Mouse (Mus musculus): ENCODE data around the gene Zfp652. TPM values are rescaled to one million over a fixed set of nuclear protein-coding genes. Genes with fewer than 3 reads are reported as not detected.
"Not testable (repeated sequence)": the region's sequence is repeated elsewhere in the genome, so short reads cannot be mapped to it uniquely, and the experiment has no call there.

Zfp652 gene
- polyA plus RNA-seq, 1 experiment from 2014 or later = 14.8 TPM

DNA sequence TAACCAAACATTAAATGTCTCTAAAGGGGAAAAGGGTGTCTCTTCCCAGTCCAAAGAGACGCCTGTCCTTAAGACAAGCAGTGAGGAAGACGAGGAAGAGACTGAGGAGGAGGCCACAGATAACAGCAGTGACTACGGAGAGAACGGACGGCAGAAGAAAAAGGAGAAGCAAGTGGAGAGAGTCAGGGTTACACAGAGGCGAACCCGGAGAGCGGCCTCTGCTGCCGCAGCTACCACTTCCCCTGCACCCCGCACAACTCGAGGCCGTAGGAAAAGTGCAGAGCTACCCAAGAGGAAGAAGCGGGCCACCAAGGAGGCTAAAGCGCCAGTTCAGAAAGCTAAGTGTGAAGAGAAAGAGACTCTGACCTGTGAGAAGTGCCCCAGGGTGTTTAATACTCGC, 37.1 kb downstream of the Zfp652 start:
- WGBS = 90% methylated on average over 15 of the region's 15 CpGs
- ATAC-seq (replicated peaks; ENCODE audit: low FRiP score, low read depth) = no peak

DNA sequence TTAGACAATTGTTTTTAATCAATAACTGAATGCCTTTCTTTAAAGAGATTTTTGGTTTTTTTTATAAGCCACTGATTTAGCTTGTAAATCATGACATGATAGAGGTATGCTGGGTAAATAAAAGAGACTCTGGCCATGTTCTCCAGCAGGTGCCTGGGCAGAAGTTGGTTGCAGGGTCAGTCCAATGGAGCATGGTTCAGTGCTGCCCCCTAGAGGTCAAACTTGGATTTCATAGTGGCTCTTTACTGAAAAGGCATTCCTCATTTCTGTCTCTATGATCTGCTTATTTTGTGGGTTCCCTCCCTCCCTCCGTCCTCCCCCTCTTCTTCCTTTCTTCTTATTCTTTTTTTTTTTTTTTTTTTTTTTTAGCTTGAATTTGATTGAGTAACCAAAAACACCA, 38.5 kb downstream of the Zfp652 start:
- Histone ChIP-seq H3K4me2 (ENCODE audit: low read length) (no peak overlapping the region), H3K4me3 (replicated peaks; ENCODE audit: low read depth, low read length) (no peak overlapping the region), H3K9me3 (replicated peaks; ENCODE audit: low read length) (no peaks in the 10 kb centered on the region), H3K9ac (ENCODE audit: low read depth, low read length) (no peak overlapping the region), H3K27me3 (ENCODE audit: insufficient read depth, low read length) (no peaks in the 10 kb centered on the region), H3K4me1 (replicated peaks; ENCODE audit: insufficient read depth, low read length) (no peaks in the 10 kb centered on the region), H3K36me3 (ENCODE audit: insufficient read depth, low read length) (peaks cover 21% of the 10 kb centered on the region; the same call in 1 of the 2 replicates), H3K27ac (no peak overlapping the region)
- peak; percentile 97 for TF ChIP-seq CTCF (IDR thresholded peaks at IDR 0.05; ENCODE audit: low read depth)
- DNase-seq (ENCODE audit: low spot score) (peak; percentile 87), ATAC-seq (replicated peaks; ENCODE audit: low FRiP score, low read depth) (0 out of 2 replicates have a peak, but pooled peaks have one; percentile 33)
- WGBS = 8% methylated on average over 1 of the region's 1 CpGs

More for the DNA sequence above, 37.1 kb downstream of the Zfp652 start:
- no peak for TF ChIP-seq CTCF (IDR thresholded peaks at IDR 0.05; ENCODE audit: low read depth)
- Histone ChIP-seq H3K27ac (no peak overlapping the region), H3K4me3 (replicated peaks; ENCODE audit: low read depth, low read length) (no peak overlapping the region), H3K9ac (ENCODE audit: low read depth, low read length) (no peak overlapping the region), H3K4me1 (replicated peaks; ENCODE audit: insufficient read depth, low read length) (no peaks in the 10 kb centered on the region), H3K4me2 (ENCODE audit: low read length) (no peak overlapping the region), H3K36me3 (ENCODE audit: insufficient read depth, low read length) (peaks cover 21% of the 10 kb centered on the region; the same call in 1 of the 2 replicates), H3K9me3 (replicated peaks; ENCODE audit: low read length) (no peaks in the 10 kb centered on the region), H3K27me3 (ENCODE audit: insufficient read depth, low read length) (no peaks in the 10 kb centered on the region)
- DNase-seq (ENCODE audit: low spot score) = no peak

DNA sequence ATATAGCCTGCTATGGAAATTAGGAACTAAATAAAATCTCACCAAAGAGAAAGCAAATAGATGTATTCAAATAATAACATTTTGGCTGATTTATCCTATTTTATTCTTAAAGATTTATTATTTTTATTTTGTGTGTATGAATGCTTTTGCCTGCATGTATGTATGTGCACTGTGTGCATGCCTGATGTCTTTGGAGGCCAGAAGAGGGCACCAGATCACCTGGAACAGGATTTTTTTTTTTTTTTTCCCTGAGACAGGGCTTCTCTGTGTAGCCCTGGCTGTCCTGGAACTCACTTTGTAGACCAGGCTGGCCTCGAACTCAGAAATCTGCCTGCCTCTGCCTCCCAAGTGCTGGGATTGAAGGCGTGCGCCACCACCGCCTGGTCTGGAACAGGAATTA, 42.7 kb downstream of the Zfp652 start:
- H3K9me3 ChIP-seq (replicated peaks; ENCODE audit: low read length); ATAC-seq (replicated peaks; ENCODE audit: low FRiP score, low read depth); DNase-seq (ENCODE audit: low spot score); H3K4me1 ChIP-seq (replicated peaks; ENCODE audit: insufficient read depth, low read length); H3K4me2 ChIP-seq (ENCODE audit: low read length); H3K4me3 ChIP-seq (replicated peaks; ENCODE audit: low read depth, low read length); H3K27ac ChIP-seq; H3K9ac ChIP-seq (ENCODE audit: low read depth, low read length); H3K27me3 ChIP-seq (ENCODE audit: insufficient read depth, low read length): not testable (repeated sequence)
- TF ChIP-seq CTCF (IDR thresholded peaks at IDR 0.05; ENCODE audit: low read depth) = peak; percentile 26
- peaks cover 15% of the 10 kb centered on the region; the same call in 1 of the 2 replicates for H3K36me3 ChIP-seq (ENCODE audit: insufficient read depth, low read length)
- 85% methylated on average over 4 of the region's 4 CpGs for WGBS

DNA sequence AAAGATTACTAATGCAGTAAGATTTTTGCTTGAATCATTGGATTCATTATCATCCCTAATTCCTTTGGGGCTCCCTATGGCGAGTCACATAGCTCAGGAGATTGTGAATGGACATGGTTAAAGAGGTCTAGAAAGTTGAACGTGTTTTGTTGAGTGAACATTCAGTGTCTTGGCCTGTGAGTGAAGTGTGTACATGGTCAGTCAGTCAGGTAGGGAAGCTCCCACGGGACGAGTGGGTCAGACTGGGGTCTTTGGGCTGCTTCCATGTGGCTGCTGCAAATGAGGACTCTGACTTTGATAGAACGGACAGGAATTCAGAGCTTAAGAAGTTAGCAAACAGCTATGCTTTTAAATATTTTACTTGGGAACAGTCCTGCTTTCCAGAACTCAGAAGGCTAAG, 48.0 kb downstream of the Zfp652 start:
- no peak for ATAC-seq (replicated peaks; ENCODE audit: low FRiP score, low read depth)
- H3K27ac ChIP-seq = no peak overlapping the region
- WGBS = 77% methylated on average over 5 of the region's 5 CpGs

DNA sequence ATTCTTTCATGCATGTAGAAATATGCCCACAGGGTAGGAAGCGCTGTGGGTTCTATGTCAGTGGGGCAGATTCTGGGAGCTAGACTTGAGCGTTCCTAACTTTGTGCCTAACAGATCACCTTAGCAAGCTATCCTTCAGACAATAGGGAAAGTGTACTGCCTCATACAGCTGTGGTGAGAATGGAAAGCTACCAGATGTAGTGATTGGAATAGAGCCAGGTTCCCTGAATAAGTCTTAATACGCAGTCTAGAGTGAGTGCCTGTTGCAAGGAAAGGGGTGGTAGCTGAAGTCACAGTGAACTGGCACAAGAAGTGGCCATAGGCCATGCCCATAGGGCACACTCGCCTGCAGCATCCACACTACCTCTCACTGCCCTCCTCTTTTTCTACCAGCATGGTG, 50.5 kb downstream of the Zfp652 start:
- 0 out of 2 replicates have a peak, but pooled peaks cover 8% of the 10 kb centered on the region for H3K36me3 ChIP-seq (ENCODE audit: insufficient read depth, low read length)
- TF ChIP-seq CTCF (IDR thresholded peaks at IDR 0.05; ENCODE audit: low read depth) = no peak
- H3K4me1 ChIP-seq (replicated peaks; ENCODE audit: insufficient read depth, low read length) = no peaks in the 10 kb centered on the region
- H3K27me3 ChIP-seq (ENCODE audit: insufficient read depth, low read length) = no peaks in the 10 kb centered on the region
- H3K4me2 ChIP-seq (ENCODE audit: low read length) = no peak overlapping the region
- no peak overlapping the region for H3K4me3 ChIP-seq (replicated peaks; ENCODE audit: low read depth, low read length)
- H3K27ac ChIP-seq = no peak overlapping the region
- H3K9me3 ChIP-seq (replicated peaks; ENCODE audit: low read length) = no peaks in the 10 kb centered on the region
- DNase-seq (ENCODE audit: low spot score) (no peak), ATAC-seq (replicated peaks; ENCODE audit: low FRiP score, low read depth) (no peak)
- no peak overlapping the region for H3K9ac ChIP-seq (ENCODE audit: low read depth, low read length)
- WGBS = 68% methylated on average over 4 of the region's 4 CpGs

More for the DNA sequence above, 48.0 kb downstream of the Zfp652 start:
- no peak for TF ChIP-seq CTCF (IDR thresholded peaks at IDR 0.05; ENCODE audit: low read depth)
- Histone ChIP-seq H3K4me1 (replicated peaks; ENCODE audit: insufficient read depth, low read length) (no peaks in the 10 kb centered on the region), H3K4me2 (ENCODE audit: low read length) (no peak overlapping the region), H3K9ac (ENCODE audit: low read depth, low read length) (no peak overlapping the region), H3K27me3 (ENCODE audit: insufficient read depth, low read length) (no peaks in the 10 kb centered on the region), H3K9me3 (replicated peaks; ENCODE audit: low read length) (no peaks in the 10 kb centered on the region), H3K4me3 (replicated peaks; ENCODE audit: low read depth, low read length) (no peak overlapping the region), H3K36me3 (ENCODE audit: insufficient read depth, low read length) (0 out of 2 replicates have a peak, but pooled peaks cover 8% of the 10 kb centered on the region)
- no peak for DNase-seq (ENCODE audit: low spot score)

DNA sequence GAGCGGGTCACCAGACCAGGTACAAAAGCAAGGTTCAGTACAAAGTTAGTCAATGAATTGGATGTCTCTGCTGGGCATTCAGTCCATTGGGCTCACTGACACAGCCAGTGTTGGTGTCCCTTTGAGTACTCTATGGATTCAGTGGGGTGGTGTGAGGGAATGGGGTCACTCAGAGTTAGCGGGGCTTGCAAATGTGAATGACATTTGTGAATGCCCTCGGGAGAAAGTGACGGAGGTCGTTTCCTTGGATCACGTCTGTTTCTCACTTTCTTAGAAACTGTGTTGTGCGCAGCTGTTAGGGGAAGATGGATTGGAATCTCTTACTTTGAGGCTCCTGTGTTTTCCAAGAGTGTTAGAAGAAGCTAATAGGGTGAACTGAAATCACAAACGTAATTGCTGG, 52.3 kb downstream of the Zfp652 start:
- DNase-seq (ENCODE audit: low spot score) (no peak), ATAC-seq (replicated peaks; ENCODE audit: low FRiP score, low read depth) (no peak)
- Histone ChIP-seq H3K4me3 (replicated peaks; ENCODE audit: low read depth, low read length) (no peak overlapping the region), H3K9me3 (replicated peaks; ENCODE audit: low read length) (no peaks in the 10 kb centered on the region), H3K36me3 (ENCODE audit: insufficient read depth, low read length) (peaks cover 16% of the 10 kb centered on the region; the same call in 1 of the 2 replicates), H3K27me3 (ENCODE audit: insufficient read depth, low read length) (no peaks in the 10 kb centered on the region), H3K4me2 (ENCODE audit: low read length) (no peak overlapping the region), H3K9ac (ENCODE audit: low read depth, low read length) (no peak overlapping the region), H3K27ac (no peak overlapping the region), H3K4me1 (replicated peaks; ENCODE audit: insufficient read depth, low read length) (no peaks in the 10 kb centered on the region)
- TF ChIP-seq CTCF (IDR thresholded peaks at IDR 0.05; ENCODE audit: low read depth) = no peak
- 66% methylated on average over 8 of the region's 8 CpGs for WGBS

DNA sequence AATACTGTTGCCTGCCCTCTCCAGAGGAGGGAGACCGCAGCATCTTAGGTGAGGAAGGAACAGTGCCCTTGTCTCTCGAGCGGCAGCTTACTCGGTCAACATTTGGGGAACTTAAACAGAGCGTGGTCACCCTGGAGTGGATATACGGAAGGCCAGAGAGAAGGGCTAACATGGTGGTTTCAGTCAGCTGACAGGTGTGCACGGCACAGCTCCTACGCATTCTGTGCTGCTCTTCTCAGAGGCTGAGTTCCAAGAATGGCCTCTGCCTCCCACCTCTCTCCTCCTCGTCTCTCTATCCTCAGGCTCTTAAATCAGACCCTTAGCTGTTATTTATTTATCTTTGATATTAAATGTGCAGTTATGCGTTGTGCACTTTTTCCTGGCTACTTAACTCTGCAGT, 52.9 kb downstream of the Zfp652 start:
- Histone ChIP-seq H3K27me3 (ENCODE audit: insufficient read depth, low read length) (no peaks in the 10 kb centered on the region), H3K36me3 (ENCODE audit: insufficient read depth, low read length) (peaks cover 18% of the 10 kb centered on the region; the same call in 1 of the 2 replicates), H3K9me3 (replicated peaks; ENCODE audit: low read length) (no peaks in the 10 kb centered on the region), H3K9ac (ENCODE audit: low read depth, low read length) (no peak overlapping the region), H3K27ac (no peak overlapping the region), H3K4me1 (replicated peaks; ENCODE audit: insufficient read depth, low read length) (no peaks in the 10 kb centered on the region), H3K4me3 (replicated peaks; ENCODE audit: low read depth, low read length) (no peak overlapping the region), H3K4me2 (ENCODE audit: low read length) (no peak overlapping the region)
- TF ChIP-seq CTCF (IDR thresholded peaks at IDR 0.05; ENCODE audit: low read depth) = no peak
- no peak for DNase-seq (ENCODE audit: low spot score)
- no peak for ATAC-seq (replicated peaks; ENCODE audit: low FRiP score, low read depth)
- 57% methylated on average over 10 of the region's 10 CpGs for WGBS

Data from kidney, postnatal 0 days (tissue).